Mouse (Mus musculus) megakaryocyte-erythroid progenitor cell, adult 5-6 weeks (primary cell): Measurements from ENCODE around the gene Cacna1h. TPM values are rescaled to one million over a fixed set of nuclear protein-coding genes. Genes with fewer than 3 reads are reported as not detected.

ENCODE experiments used
- ATAC-seq: replicated peaks from 2 replicates; pipeline ENCODE4 v1.8.0; 2016; ENCODE audit warnings: mild to moderate bottlenecking, inconsistent platforms; ENCODE audit not compliant: severe bottlenecking, poor library complexity, low FRiP score, low TSS enrichment
- total RNA-seq, 2 experiments: library from RNA; stranded (forward) in 1 of 2; stranded (reverse) in 1 of 2; fragments of 200-1000, 215-1000 nt in 1 of 2; fragments of >200 nt in 1 of 2; fragmentation: Nextera tagmentation in 1 of 2; gene quantifications; 2 replicates each; pipeline ENCODE4 v1.2.3; 2014 to 2017

The Cacna1h gene
- total RNA-seq (2014; fragmentation: Nextera tagmentation) (0.67 and 3.8 TPM in 2 replicates), total RNA-seq (2017) (0.15 TPM in 1 of 2 replicates, not detected in the other)

DNA sequence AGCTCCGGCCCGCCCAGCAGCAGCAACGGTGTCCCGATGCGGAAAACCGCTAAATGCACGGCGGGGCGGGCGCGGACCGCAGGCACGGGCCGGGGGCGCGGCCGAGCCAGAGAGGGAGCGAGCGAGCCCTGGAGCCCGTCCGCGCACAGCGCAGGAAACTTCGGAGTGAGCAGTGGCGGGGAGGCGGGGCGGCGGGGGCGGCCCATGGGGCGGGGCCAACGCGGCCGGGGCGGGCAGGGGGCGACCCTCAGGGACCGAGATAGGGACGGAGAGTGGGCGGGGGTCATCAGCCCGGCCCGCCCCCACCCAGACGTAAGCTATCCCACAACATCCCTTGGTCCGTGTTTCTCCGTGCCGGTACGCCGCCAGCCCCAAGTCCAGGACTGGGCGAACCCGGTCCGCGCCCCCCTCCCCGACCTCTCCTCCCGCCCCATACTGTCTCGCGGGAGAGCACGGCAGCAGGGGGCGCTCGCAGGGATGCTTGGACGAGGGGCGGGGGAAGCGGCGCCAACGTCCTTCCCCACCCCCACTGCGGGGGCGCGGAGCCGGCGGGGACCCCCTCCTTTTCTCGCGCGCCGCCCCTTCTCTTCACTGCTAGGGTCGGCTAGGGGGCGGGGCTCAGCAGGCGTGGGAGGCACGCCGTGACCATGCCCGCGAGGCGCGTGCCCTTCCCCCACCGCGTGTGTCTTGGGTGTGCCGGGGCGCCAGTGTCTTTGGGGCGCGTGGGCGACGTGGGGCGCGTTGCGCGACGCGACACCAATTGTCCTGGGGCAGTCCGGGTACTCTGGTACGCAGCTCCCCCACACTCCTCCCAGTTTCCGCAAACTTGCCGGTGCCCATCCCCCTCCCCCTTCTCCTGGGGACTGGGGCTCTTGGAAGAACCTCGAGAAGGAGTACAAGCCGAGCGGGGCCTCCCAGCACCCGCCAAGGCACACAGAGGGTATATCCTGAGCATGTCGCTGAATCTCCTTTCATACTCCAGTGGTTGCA lies at the start of gene Cacna1h:
TSS of gene Cacna1h (minus strand) at position 167 of the 990 bp plus-strand sequence.
- ATAC-seq, result no peak

GRCm38 (mm10) chr17:25482092-25482491 lies 48.5 kb upstream of the Cacna1h start:
- no peak for ATAC-seq

- ATAC-seq, result no peak
These were observed 47.2 kb upstream of the Cacna1h start for GRCm38 (mm10) chr17:25480820-25481219.

- no peak for ATAC-seq
These were observed 46.6 kb upstream of the Cacna1h start for GRCm38 (mm10) chr17:25480152-25480551.

- ATAC-seq, result no peak
These were observed 42.6 kb upstream of the Cacna1h start for GRCm38 (mm10) chr17:25475946-25476744.

GRCm38 (mm10) chr17:25474330-25475077 lies 40.9 kb upstream of the Cacna1h start:
- ATAC-seq, result peak; percentile 79

DNA sequence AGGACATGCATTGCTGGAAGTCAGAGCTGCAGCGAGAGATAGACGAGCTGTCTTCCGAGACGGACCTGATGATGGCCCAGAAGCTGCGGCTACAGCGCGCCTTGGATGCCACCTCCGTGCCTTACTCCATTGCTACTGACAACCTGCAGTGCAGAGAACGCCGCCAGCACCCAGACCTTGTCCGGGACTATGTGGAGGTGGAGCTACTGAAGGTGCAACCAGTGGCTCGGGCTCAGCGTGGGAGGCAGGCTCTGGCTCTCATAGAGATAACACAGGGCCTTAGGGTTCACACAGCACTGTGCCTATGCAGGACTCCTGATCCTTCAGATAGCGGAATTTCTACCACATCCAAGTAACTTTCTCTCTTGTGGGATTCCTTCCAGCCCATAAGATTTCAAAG lies 38.5 kb upstream of the Cacna1h start:
- ATAC-seq, result no peak

- no peak for ATAC-seq
These were observed 37.8 kb upstream of the Cacna1h start for GRCm38 (mm10) chr17:25471418-25471817.

GRCm38 (mm10) chr17:25469798-25470197 lies 36.2 kb upstream of the Cacna1h start:
- no peak for ATAC-seq

GRCm38 (mm10) chr17:25468301-25468700 lies 34.7 kb upstream of the Cacna1h start:
- no peak for ATAC-seq

- ATAC-seq, result no peak
These were observed 34.2 kb upstream of the Cacna1h start for GRCm38 (mm10) chr17:25467781-25468180.

DNA sequence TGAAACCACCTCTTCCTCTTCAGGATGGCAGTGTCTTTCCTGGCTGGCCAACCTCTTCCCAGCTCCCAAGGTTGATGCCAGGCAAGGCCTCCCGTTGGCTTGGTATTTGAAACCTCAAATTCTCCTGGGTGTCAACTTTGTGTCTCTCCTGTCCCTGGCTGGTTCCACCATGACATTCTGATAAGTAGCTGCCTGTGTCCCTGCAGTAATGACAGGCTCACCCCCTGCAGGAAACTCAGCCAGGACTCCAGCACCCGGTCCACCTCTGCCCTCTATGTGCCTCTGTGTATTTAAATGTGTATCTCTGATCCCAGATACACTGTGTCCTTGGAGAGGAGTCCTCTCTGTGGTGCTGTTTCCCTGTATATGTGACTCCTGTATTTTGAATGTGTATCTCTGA lies 32.7 kb upstream of the Cacna1h start:
- no peak for ATAC-seq

- no peak for ATAC-seq
These were observed 30.5 kb upstream of the Cacna1h start for GRCm38 (mm10) chr17:25464091-25464490.

- no peak for ATAC-seq
These were observed 29.9 kb upstream of the Cacna1h start for GRCm38 (mm10) chr17:25463326-25463945.

DNA sequence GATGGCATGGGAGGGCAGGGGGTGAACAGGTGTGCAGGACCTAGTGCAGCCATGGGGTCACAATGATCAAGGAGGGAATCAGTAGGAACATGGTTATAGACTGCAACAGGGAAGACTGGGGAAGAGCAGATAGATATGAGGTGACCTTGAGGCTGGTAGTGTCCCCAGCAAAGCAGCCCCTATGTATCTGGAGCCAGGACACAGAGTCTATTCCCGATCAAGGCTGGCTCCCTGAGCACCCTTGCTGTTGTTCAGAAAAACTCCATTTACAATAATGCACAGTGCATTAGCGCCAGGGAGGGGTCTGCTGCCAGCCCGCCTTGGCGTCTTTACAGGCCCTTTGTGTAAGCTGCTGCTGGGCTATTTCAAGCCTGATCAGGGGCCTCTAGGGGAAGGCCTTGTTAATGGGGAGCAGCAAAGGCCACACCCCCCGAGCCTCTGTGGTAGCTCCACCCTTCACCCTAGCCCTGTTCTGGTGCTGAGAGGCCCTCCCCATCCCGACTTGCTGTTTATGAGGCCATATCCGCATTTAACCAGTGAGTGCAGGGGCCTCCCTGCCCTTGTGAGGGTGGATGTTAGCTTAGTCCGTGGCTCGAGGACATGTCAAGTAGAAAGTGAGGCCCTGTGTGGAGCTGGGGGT lies 28.8 kb upstream of the Cacna1h start:
- ATAC-seq, result no peak

- no peak for ATAC-seq
These were observed 23.0 kb upstream of the Cacna1h start for GRCm38 (mm10) chr17:25456540-25456939.

DNA sequence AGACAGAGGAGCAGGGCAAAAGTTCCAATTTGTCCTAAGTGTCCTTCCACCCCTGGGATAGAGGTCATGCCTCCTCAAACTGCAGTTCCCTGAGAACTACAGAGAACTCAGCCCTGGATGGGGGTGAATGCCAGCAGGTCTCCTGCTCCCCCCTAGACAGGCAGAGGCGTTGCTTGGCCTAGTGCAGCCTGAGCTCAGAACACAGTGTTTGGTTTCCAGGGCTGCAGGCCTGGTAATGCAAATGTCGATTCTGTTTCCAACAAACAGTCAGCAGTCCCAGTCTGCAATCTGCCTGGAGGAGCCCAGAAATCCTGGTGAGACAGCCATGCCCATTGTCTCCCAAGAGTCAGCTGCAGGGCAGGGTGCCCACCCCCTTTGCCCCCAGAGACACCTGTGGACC lies 20.7 kb upstream of the Cacna1h start, which contains the start of gene Tekt4:
TSS of gene Tekt4 (plus strand) at position 344 of the 400 bp plus-strand sequence.
- ATAC-seq, result no peak

- ATAC-seq, result no peak
These were observed 18.8 kb upstream of the Cacna1h start for GRCm38 (mm10) chr17:25452246-25452965.
